Mouse (Mus musculus): ENCODE measurements at regions not wholly inside any gene's neighbourhood (a gene's known extent, or its start where the extent isn't known, plus 50 kb on each side); places are given as distances from the start of the nearest gene placed in this dataset.

GRCm38 (mm10) chr3:38044338-38044737 is 320.0 kb upstream of the Gm5148 start:
- no peaks in the 10 kb centered on the region for H3K36me3 ChIP-seq
- ATAC-seq = no peak
- no peaks in the 10 kb centered on the region for H3K27me3 ChIP-seq (replicated peaks)
- H3K9ac ChIP-seq = no peak overlapping the region
- H3K4me1 ChIP-seq (replicated peaks) = peaks cover 8% of the 10 kb centered on the region; the same call in 1 of the 2 replicates
- no peak overlapping the region for H3K27ac ChIP-seq
- no peaks in the 10 kb centered on the region for H3K9me3 ChIP-seq
- H3K4me2 ChIP-seq (replicated peaks) = no peak overlapping the region
- 72% methylated on average over 7 of the region's 7 CpGs for WGBS
- H3K4me3 ChIP-seq (replicated peaks) = no peak overlapping the region

- Histone ChIP-seq H3K4me3 (replicated peaks) (no peak overlapping the region), H3K4me2 (replicated peaks) (no peak overlapping the region), H3K9ac (no peak overlapping the region), H3K36me3 (no peaks in the 10 kb centered on the region), H3K4me1 (replicated peaks) (0 out of 2 replicates have a peak, but pooled peaks cover 2% of the 10 kb centered on the region), H3K9me3 (no peaks in the 10 kb centered on the region), H3K27me3 (replicated peaks) (no peaks in the 10 kb centered on the region), H3K27ac (no peak overlapping the region)
- ATAC-seq = no peak
- 44% methylated on average over 6 of the region's 6 CpGs for WGBS
Measured at GRCm38 (mm10) chr3:38042614-38043013, 318.3 kb upstream of the Gm5148 start.

- Histone ChIP-seq H3K27ac (no peak overlapping the region), H3K36me3 (no peaks in the 10 kb centered on the region), H3K27me3 (replicated peaks) (no peaks in the 10 kb centered on the region), H3K9me3 (no peaks in the 10 kb centered on the region), H3K4me3 (replicated peaks) (no peak overlapping the region), H3K4me2 (replicated peaks) (no peak overlapping the region), H3K9ac (no peak overlapping the region), H3K4me1 (replicated peaks) (no peaks in the 10 kb centered on the region)
- ATAC-seq = no peak
Measured at GRCm38 (mm10) chr3:38036131-38036530, 311.8 kb upstream of the Gm5148 start.

GRCm38 (mm10) chr3:38034138-38034537 is 309.8 kb upstream of the Gm5148 start:
- Histone ChIP-seq H3K27me3 (replicated peaks) (no peaks in the 10 kb centered on the region), H3K4me1 (replicated peaks) (no peaks in the 10 kb centered on the region), H3K36me3 (no peaks in the 10 kb centered on the region), H3K9me3 (no peaks in the 10 kb centered on the region), H3K27ac (no peak overlapping the region), H3K9ac (no peak overlapping the region), H3K4me3 (replicated peaks) (no peak overlapping the region), H3K4me2 (replicated peaks) (no peak overlapping the region)
- no peak for ATAC-seq
- WGBS = 48% methylated on average over 3 of the region's 3 CpGs

- Histone ChIP-seq H3K36me3 (no peaks in the 10 kb centered on the region), H3K27ac (0 out of 2 replicates have a peak overlapping the region, but pooled peaks have one; percentile 23), H3K27me3 (replicated peaks) (no peaks in the 10 kb centered on the region), H3K9ac (no peak overlapping the region), H3K9me3 (no peaks in the 10 kb centered on the region), H3K4me1 (replicated peaks) (no peaks in the 10 kb centered on the region; the same call in 1 of the 2 replicates), H3K4me3 (replicated peaks) (no peak overlapping the region), H3K4me2 (replicated peaks) (no peak overlapping the region)
- WGBS = 38% methylated on average over 1 of the region's 1 CpGs
- ATAC-seq = no peak
Measured at GRCm38 (mm10) chr3:38014768-38015167, 290.5 kb upstream of the Gm5148 start.

- 31% methylated on average over 4 of the region's 4 CpGs for WGBS
- Histone ChIP-seq H3K36me3 (no peaks in the 10 kb centered on the region), H3K9ac (no peak overlapping the region), H3K4me2 (replicated peaks) (no peak overlapping the region), H3K27ac (no peak overlapping the region), H3K4me3 (replicated peaks) (no peak overlapping the region), H3K4me1 (replicated peaks) (0 out of 2 replicates have a peak, but pooled peaks cover 2% of the 10 kb centered on the region), H3K9me3 (no peaks in the 10 kb centered on the region), H3K27me3 (replicated peaks) (no peaks in the 10 kb centered on the region)
- ATAC-seq = no peak
Measured at GRCm38 (mm10) chr3:38009168-38009567, 284.9 kb upstream of the Gm5148 start.

GRCm38 (mm10) chr3:38008321-38008720 is 284.0 kb upstream of the Gm5148 start:
- Histone ChIP-seq H3K4me1 (replicated peaks) (0 out of 2 replicates have a peak, but pooled peaks cover 2% of the 10 kb centered on the region), H3K9me3 (no peaks in the 10 kb centered on the region), H3K36me3 (no peaks in the 10 kb centered on the region), H3K27me3 (replicated peaks) (no peaks in the 10 kb centered on the region), H3K27ac (no peak overlapping the region), H3K4me2 (replicated peaks) (no peak overlapping the region), H3K9ac (no peak overlapping the region), H3K4me3 (replicated peaks) (no peak overlapping the region)
- no peak for ATAC-seq
- WGBS = 68% methylated on average over 7 of the region's 7 CpGs

- Histone ChIP-seq H3K27ac (no peak overlapping the region), H3K36me3 (no peaks in the 10 kb centered on the region), H3K9ac (no peak overlapping the region), H3K27me3 (replicated peaks) (no peaks in the 10 kb centered on the region), H3K4me2 (replicated peaks) (no peak overlapping the region), H3K9me3 (no peaks in the 10 kb centered on the region), H3K4me1 (replicated peaks) (0 out of 2 replicates have a peak, but pooled peaks cover 2% of the 10 kb centered on the region), H3K4me3 (replicated peaks) (no peak overlapping the region)
- no peak for ATAC-seq
- 93% methylated on average over 1 of the region's 1 CpGs for WGBS
Measured at GRCm38 (mm10) chr3:38007626-38008025, 283.3 kb upstream of the Gm5148 start.

- Histone ChIP-seq H3K4me2 (replicated peaks) (no peak overlapping the region), H3K9ac (no peak overlapping the region), H3K4me1 (replicated peaks) (no peaks in the 10 kb centered on the region), H3K9me3 (no peaks in the 10 kb centered on the region), H3K27ac (no peak overlapping the region), H3K27me3 (replicated peaks) (no peaks in the 10 kb centered on the region), H3K36me3 (no peaks in the 10 kb centered on the region), H3K4me3 (replicated peaks) (no peak overlapping the region)
- no peak for ATAC-seq
- 79% methylated on average over 10 of the region's 10 CpGs for WGBS
Measured at GRCm38 (mm10) chr3:38002275-38002674, 278.0 kb upstream of the Gm5148 start.

- Histone ChIP-seq H3K9ac (no peak overlapping the region), H3K4me2 (replicated peaks) (no peak overlapping the region), H3K4me1 (replicated peaks) (no peaks in the 10 kb centered on the region), H3K27ac (no peak overlapping the region), H3K9me3 (no peaks in the 10 kb centered on the region), H3K4me3 (replicated peaks) (no peak overlapping the region), H3K27me3 (replicated peaks) (no peaks in the 10 kb centered on the region), H3K36me3 (no peaks in the 10 kb centered on the region)
- WGBS = 97% methylated on average over 1 of the region's 1 CpGs
- ATAC-seq = no peak
Measured at GRCm38 (mm10) chr3:37999779-38000178, 275.5 kb upstream of the Gm5148 start.

- 80% methylated on average over 3 of the region's 3 CpGs for WGBS
- Histone ChIP-seq H3K27ac (no peak overlapping the region), H3K9ac (no peak overlapping the region), H3K36me3 (no peaks in the 10 kb centered on the region), H3K4me2 (replicated peaks) (no peak overlapping the region), H3K9me3 (no peaks in the 10 kb centered on the region), H3K4me3 (replicated peaks) (no peak overlapping the region), H3K4me1 (replicated peaks) (no peaks in the 10 kb centered on the region), H3K27me3 (replicated peaks) (no peaks in the 10 kb centered on the region)
- no peak for ATAC-seq
Measured at GRCm38 (mm10) chr3:37997998-37998397, 273.7 kb upstream of the Gm5148 start.

- Histone ChIP-seq H3K27me3 (replicated peaks) (no peaks in the 10 kb centered on the region), H3K36me3 (no peaks in the 10 kb centered on the region), H3K27ac (no peak overlapping the region), H3K4me2 (replicated peaks) (no peak overlapping the region), H3K4me1 (replicated peaks) (no peaks in the 10 kb centered on the region), H3K4me3 (replicated peaks) (no peak overlapping the region), H3K9ac (no peak overlapping the region), H3K9me3 (no peaks in the 10 kb centered on the region)
- ATAC-seq = no peak
- 95% methylated on average over 6 of the region's 6 CpGs for WGBS
Measured at GRCm38 (mm10) chr3:37989992-37990391, 265.7 kb upstream of the Gm5148 start.

- Histone ChIP-seq H3K9ac (no peak overlapping the region), H3K9me3 (no peaks in the 10 kb centered on the region), H3K4me2 (replicated peaks) (no peak overlapping the region), H3K27me3 (replicated peaks) (no peaks in the 10 kb centered on the region), H3K36me3 (no peaks in the 10 kb centered on the region), H3K4me1 (replicated peaks) (no peaks in the 10 kb centered on the region), H3K27ac (no peak overlapping the region), H3K4me3 (replicated peaks) (no peak overlapping the region)
- WGBS = 46% methylated on average over 20 of the region's 20 CpGs
- ATAC-seq = 0 out of 2 replicates have a peak, but pooled peaks have one; percentile 34
Measured at GRCm38 (mm10) chr3:37987775-37988505, 263.6 kb upstream of the Gm5148 start.
